Mouse (Mus musculus) frontal cortex, postnatal 36 days (tissue): Measurements from ENCODE around the gene Slx4ip.

Experiments
- DNase-seq, 2 experiments: peaks; one replicate each; pipeline ENCODE4 v3.0.0; 2022; ENCODE audit warnings: low spot score in 2 of 2

The Slx4ip gene

DNA sequence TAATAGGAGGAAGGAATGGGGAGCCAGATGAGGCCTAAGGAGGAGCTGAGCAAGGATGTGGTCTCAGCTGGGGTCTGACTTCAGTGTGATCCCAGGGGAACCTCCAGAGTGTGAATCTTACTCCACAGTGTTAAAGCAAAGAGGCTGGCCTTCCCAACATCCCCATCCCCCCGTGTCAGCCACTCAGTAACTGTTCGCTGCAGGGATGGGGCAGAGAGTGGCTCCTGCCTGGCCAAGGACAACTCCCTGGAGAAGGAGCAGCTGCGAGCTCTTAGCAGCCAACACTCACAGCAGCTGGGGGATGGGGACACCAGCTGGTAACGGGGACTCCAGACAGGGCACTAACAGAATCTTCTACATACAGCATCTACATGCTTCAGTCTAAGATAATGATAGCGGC lies 210.1 kb downstream of the Slx4ip start:
- no peak for DNase-seq

DNA sequence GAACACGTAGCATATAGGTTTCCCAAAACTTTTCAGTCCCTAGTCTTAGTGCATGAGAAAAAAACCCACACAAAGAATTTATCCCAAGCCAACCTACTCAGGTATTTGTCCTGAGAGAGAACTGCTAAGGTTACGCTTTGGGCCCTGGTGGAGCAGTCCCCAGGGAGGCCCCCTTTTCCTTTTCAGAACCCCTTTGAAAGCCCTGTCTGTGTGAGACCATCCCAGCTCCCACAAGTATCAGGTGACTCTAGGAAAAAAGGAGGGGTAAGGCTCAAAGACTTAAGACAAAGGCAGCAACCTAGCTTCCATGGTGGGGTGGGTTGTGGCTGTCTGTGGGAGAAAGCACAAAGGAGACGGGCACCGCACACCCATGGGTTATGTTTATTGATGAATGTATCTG lies 216.2 kb downstream of the Slx4ip start:
- DNase-seq, result no peak

DNA sequence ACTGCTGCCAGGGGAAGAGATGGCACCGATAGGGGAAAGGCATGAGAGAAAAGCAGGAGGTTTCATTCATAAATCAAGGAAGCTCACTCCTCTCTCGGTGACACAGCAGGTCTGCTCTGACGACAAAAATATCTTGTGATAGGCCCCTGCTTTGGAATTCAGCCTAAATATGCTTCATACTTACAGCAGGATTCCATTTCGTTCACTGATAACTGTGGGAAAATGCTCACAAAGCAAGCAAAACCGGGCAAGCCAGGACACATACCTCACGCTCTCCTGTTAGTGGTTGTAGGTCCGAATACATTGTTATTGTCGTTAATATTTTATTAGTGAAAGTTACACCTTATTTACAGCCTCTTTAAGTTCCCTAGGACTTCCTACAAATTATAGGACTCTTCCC lies 216.9 kb downstream of the Slx4ip start:
- DNase-seq, result no peak

DNA sequence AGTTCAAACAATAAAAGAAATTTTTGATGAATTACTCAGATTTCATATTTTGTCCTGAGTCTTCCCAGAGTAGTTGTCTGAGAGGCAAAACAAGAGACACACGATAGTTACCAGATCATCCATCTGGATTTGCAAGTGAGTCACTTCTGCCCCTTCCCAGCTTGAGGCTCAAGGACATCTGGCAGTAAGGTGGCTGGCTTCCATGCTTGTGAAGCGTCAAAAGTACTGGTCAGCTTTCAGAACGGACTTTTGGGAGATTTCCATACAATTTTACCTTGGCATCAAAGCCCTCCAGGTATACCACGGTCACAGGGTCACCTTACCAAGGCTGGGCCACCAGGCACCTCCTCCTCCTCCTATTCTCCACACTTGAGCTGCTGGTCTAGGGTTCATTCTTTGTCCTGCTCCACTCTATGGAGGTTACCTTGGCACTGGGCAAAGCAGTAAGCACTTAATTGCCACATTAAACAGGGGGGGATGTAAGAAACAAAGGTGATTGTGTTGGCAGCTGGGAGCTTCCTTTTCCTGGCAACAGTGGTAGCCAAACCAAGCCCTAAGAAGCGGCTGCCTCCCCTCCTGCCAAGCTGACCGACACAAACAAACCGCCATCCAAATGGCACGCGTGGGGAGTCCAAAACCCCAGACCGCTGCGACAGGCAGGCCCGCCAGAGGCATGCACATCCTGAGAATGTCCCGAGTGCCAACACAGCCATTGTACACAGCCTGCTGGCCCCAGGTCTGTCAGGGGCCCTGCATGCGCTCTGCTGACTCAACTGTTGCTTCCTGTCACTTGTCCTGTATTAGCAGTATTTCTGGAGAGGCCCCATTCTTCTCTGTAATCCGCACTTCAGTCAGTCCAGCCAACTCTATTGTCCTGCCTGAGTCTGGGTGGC lies 218.5 kb downstream of the Slx4ip start:
- peak in 1 of 2 experiments; percentile 19 for DNase-seq

DNA sequence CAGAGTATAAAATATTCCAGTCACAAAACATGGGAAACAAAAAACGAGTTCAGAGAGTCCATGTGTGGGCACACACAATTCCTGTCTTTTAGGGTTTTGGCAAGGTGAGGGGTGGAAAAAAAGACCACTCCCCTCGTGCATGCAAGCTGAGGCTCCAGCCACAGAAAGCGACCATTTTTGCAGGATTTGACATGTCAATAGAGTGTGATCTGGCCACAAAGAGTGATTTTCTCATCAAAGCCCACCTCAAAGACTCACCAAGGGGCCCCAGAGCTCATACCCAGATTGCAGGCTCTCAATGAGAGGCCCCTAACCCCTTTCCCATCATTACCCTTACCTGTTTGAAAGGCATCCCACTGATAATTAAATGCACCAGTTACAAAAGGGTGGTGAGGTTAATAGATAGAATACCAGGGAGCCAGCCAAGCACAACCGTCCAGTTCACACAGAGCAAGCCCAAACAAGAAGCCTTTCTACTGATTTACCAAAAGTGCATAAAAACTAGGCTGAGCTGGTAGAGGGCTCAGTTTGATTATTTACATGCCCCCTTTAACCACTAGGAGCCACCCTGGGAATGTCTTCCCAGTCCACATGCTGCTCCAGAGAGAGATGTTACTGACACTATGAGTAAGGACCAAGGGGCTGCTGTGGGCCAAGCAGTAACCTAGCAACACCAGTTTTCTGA lies 219.3 kb downstream of the Slx4ip start:
- DNase-seq, result no peak

DNA sequence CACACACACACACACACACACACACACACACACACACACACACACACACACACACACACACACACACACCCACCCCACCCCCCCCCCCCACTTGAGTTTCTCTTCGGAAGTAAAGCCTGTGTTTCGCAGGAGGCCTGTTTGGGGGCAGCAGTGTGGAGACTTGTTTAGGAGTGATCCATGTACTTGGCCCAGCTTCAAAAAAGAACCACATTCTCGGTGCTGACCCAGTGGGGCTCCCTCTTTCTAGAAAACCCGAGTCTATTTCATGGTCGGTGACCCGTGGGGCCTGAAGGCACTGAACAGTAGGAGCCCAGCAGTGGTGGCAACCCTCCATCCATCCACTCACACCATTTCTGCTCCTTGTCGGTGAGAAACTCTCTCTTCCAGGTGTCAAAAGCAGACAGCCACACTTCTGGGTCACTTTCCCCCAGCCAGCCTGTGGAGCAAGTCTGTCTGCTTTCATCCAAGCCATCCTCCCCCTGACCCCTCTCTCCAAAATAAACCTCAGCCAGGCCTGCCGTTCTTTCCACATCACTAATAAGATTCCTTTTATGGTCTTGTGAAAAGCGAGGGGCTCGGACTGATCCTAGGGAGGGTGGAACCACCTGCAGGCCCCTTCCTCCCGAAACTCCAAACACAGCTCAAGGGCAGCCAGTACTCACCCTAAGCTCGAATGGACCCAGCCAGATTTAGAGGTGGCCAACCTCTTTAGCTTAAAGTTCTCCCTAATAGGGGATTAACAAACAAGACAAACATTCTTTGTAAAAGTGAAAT lies 222.5 kb downstream of the Slx4ip start:
- DNase-seq, result no peak

DNA sequence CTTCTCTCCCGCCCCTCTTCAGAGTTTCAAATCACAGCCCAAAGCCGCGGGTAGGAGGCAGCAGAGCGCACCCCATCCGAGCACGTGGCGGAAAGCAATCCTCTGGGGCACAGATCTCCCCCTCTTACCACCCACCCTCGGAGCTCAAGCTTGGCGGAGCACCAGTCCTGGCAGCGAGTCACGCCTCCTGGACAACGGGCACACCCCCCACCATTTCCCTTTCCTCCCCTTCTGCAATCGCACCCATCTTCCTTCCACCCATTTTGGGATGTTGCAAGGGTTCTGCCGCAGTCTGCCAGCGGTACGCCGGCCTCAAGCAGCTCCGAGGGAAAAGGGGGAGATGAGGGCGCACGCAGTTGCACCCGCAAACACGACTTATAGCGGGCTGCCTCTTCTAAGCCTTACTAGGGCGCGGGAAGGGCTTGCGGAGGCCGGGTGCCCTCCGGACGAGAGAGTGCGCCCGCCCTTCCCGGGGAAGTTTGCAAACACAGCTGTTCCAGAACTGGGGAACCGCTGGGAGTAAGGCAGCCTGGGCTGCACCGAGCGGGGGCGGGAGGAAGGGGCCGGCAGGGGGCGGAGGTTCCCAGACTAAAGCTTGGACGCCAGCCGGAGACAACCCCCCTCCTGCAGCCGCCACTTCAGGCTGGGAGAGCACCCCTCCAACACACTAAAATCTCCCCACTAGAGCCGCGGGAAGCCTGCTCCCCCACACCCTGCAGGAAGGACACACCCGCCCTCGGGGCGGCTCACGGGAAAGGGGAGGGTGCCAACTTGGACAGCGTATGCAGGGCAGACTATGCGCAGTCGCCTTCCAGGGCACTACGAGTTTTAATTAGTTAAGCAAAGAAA lies 223.5 kb downstream of the Slx4ip start:
- peak; percentile 63 for DNase-seq

DNA sequence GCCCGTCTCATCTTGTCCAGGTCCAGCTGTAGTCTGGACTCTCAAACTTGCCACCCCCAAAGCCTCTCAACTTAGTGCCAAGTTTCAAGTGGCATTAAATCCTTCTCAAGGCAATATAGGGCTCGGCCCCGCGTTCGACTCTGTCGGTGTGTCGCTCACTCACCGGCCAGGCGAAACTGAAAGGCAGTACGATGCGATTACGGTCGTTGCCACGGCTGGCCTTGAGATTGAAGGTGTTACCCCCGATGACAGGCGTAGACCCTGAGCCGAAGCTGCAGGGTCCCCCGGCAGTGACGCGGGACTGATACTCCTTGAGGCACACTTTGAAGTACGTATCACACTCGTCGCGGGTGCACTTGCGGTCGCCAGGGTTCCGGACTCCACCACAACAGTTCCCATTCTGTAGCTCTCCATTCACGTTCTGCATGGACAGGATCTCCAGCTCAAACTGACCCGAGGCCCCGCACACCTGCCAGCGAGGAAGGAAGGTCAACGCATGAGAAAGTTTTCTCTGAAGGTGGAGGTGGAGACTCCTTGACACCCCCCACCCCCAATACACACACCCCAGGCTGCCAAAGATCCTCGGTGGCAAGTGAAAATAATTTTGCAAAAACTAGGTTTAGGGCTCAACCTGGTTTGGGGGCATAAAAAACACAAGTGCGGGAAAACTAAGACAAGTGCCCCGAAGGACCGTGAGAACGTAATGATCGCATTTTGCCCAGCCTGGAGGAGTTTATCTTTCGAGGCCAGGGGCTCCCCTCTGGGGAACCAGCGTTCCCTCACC lies 224.4 kb downstream of the Slx4ip start:
- DNase-seq, result no peak

DNA sequence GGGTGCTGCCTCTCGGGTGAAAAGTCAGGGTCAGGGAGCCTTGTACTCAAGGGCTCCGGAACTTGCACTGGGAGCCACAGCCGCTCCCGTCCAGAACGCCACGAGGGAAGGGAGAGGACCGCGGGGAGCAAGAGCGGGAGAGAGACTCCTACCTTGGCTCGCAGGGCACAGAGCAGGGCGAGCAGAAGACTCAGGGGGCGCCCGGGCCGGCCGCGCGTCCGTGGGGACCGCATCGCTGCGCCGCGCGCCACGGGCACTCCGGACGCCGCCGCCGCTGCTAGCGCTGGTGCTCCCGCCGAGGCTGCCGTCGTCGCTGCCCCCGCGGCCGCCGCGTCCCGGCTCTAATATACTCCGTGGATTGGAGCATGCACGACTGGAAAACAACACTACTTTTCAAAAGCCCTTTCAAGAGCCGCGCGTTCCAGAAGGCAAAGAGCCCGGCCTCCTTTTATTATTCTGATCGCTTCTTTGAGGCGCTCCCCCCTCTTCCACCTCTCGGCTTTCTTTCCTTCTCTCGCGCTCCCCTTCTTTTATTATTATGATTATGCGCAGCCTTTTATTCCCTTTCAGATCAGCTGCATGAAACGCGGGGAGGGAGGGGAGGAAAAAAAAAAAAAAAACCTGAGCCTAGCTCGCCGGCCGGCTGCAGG lies 225.1 kb downstream of the Slx4ip start, which contains the start of gene Jag1:
Gene Jag1 (minus strand): TSS at position 620 of the 650 bp plus-strand sequence.
- peak; percentile 29 to 49 for DNase-seq

DNA sequence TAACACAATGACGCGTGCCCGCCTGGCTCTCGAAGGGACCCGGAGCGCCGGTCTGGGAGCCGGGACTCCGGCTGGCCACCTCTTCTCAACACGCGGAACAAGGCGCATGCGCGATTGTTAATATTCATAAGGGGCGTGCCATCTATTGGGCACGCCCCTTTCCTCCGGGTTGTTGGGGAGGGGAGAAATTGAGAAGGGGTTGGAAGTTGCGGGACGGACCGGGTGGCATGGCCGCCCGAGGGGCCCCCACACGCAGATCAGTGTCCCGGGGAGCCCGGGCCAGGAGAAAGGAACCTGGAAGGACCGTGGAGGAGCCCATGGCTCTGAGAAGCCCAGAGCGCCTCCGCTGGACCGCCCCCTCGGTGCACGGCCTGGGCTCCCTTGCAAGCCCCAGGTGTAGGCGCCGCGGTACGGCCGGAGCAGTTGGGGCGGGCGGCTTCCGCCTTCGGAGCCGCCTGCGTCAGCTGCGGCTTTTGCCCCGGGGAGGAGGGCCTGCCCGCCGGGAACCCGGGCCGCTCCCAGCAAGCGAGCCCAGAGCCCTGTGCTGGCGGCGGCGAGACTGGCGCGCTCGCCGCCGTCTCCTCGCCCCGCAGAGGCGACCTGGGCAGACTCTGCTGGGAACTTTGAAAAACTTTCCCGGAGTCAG lies 225.8 kb downstream of the Slx4ip start:
- peak; percentile 43 to 64 for DNase-seq

DNA sequence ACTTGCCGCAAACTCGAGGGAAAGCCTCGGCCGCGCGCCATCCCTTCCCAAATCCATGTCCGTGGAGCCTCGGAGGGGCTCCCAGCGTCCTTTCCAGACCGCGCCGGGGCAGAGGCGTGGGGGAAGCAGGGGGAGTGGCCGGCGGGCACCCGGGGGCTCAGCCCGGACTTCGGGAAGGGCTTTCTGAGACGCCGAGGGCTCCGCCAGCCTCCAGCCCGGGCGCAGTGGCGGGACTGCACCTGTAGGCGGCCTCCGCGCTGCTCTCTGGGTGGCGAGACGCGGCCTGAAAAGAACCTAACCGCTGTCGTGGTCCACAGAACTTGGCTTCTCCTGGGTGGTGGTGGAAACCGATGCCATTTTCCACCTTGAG lies 226.3 kb downstream of the Slx4ip start:
- DNase-seq, result peak; percentile 41 to 56
